Mouse (Mus musculus) urinary bladder, postnatal 10 days (tissue): ENCODE results near the gene Lsm2.
"Not testable (repeated sequence)": the region's sequence is repeated elsewhere in the genome, so short reads cannot be mapped to it uniquely, and the experiment has no call there.

Experiments used
- DNase-seq: peaks from one replicate; pipeline ENCODE4 v3.0.0; 2022; ENCODE audit warnings: low spot score

Gene Lsm2

GRCm38 (mm10) chr17:34994751-34995150, 13.1 kb downstream of the Lsm2 start:
- no peak for DNase-seq

GRCm38 (mm10) chr17:34995192-34995591, 13.5 kb downstream of the Lsm2 start:
- not testable (repeated sequence) for DNase-seq

- not testable (repeated sequence) for DNase-seq
Measured at GRCm38 (mm10) chr17:34995927-34996326, 14.3 kb downstream of the Lsm2 start.

- no peak for DNase-seq
Measured at GRCm38 (mm10) chr17:34996411-34997141, 14.9 kb downstream of the Lsm2 start.

GRCm38 (mm10) chr17:34997142-34997483, 15.5 kb downstream of the Lsm2 start:
- no peak for DNase-seq

- DNase-seq: no peak
Measured at GRCm38 (mm10) chr17:34998526-34999430, 17.1 kb downstream of the Lsm2 start.

- not testable (repeated sequence) for DNase-seq
Measured at GRCm38 (mm10) chr17:34999871-35000716, 18.4 kb downstream of the Lsm2 start.

- DNase-seq: no peak
Measured at GRCm38 (mm10) chr17:35000717-35001451, 19.2 kb downstream of the Lsm2 start, which contains the start of gene Vars. Gene Vars, plus strand, starts transcription at chr17:35000987.

GRCm38 (mm10) chr17:35001452-35002152, 19.9 kb downstream of the Lsm2 start:
- no peak for DNase-seq

- no peak for DNase-seq
Measured at GRCm38 (mm10) chr17:35002153-35002865, 20.6 kb downstream of the Lsm2 start.

- no peak for DNase-seq
Measured at GRCm38 (mm10) chr17:35003022-35003838, 21.6 kb downstream of the Lsm2 start.

- DNase-seq: no peak
Measured at GRCm38 (mm10) chr17:35004075-35004717, 22.5 kb downstream of the Lsm2 start.

GRCm38 (mm10) chr17:35005158-35005557, 23.5 kb downstream of the Lsm2 start:
- no peak for DNase-seq

- not testable (repeated sequence) for DNase-seq
Measured at GRCm38 (mm10) chr17:35005902-35006301, 24.2 kb downstream of the Lsm2 start.

GRCm38 (mm10) chr17:35007387-35007991, 25.8 kb downstream of the Lsm2 start:
- no peak for DNase-seq

- DNase-seq: no peak
Measured at GRCm38 (mm10) chr17:35009586-35009985, 27.9 kb downstream of the Lsm2 start.

GRCm38 (mm10) chr17:35011440-35011839, 29.8 kb downstream of the Lsm2 start:
- no peak for DNase-seq

- no peak for DNase-seq
Measured at GRCm38 (mm10) chr17:35012430-35012829, 30.8 kb downstream of the Lsm2 start.
